Mouse (Mus musculus): ENCODE data around the gene Gm6020. TPM values are rescaled to one million over a fixed set of nuclear protein-coding genes. Genes with fewer than 3 reads are reported as not detected.

The Gm6020 gene
- total and polyA plus RNA-seq, 3 experiments = not detected

- Histone ChIP-seq H3K4me2 (ENCODE audit: insufficient read depth, low read depth, poor library complexity, severe bottlenecking) (no peak overlapping the region), H3K4me1 (ENCODE audit: control insufficient read depth in 1 of 2, insufficient read depth in 2 of 2) (peaks cover 0 to 10% of the 10 kb centered on the region in 2 experiments; a peak in 2 of 4 replicates), H3K4me3 (replicated peaks in 1 of 3; ENCODE audit: low read depth in 2 of 3, low read length in 2 of 3, poor library complexity in 1 of 3) (peak overlapping the region in 1 of 3 experiments; percentile 70), H3K79me2 (replicated peaks; ENCODE audit: control insufficient read depth, extremely low read depth, insufficient read depth, poor library complexity, severe bottlenecking) (no peaks in the 10 kb centered on the region), H3K9ac (ENCODE audit: insufficient read depth, low read depth) (no peak overlapping the region), H3K27me3 (replicated peaks) (no peaks in the 10 kb centered on the region), H3K9me3 (replicated peaks; ENCODE audit: low read length) (peaks cover 30% of the 10 kb centered on the region), H3K36me3 (replicated peaks in 1 of 2; ENCODE audit: control insufficient read depth in 1 of 2, insufficient read depth in 1 of 2, low read length in 1 of 2) (peaks cover 3 to 25% of the 10 kb centered on the region in 2 experiments), H3K27ac (ENCODE audit: insufficient read depth, low read depth) (no peak overlapping the region)
- TF ChIP-seq IRF4 (IDR thresholded peaks at IDR 0.05; ENCODE audit: low read depth, low read length) (no peak), TCF12 (IDR thresholded peaks at IDR 0.05; ENCODE audit: low read depth, low read length) (0 out of 2 replicates have a peak, but pooled peaks have one; percentile 5)
- in situ Hi-C loops (cut with MboI; ENCODE audit: low pct_ligation_motif_present, low pct_unique_long_range_greater_than_20kb, low sequenced_read_pairs) (no loop called here), dilution Hi-C loops (cut with MboI; ENCODE audit: extremely low pct_ligation_motif_present, extremely low pct_unique_long_range_greater_than_20kb, low sequenced_read_pairs) (no loop called here)
- DNase-seq (ENCODE audit: extremely low read depth) = no peak
These were observed 42.1 kb downstream of the Gm6020 start for GRCm38 (mm10) chr19:61225526-61226400.

- no peak overlapping the region for H3K4me2 ChIP-seq (ENCODE audit: insufficient read depth, low read depth, poor library complexity, severe bottlenecking)
- no peaks in the 10 kb centered on the region for H3K79me2 ChIP-seq (replicated peaks; ENCODE audit: control insufficient read depth, extremely low read depth, insufficient read depth, poor library complexity, severe bottlenecking)
- peaks cover 0 to 10% of the 10 kb centered on the region in 2 experiments; a peak in 2 of 4 replicates for H3K4me1 ChIP-seq (ENCODE audit: control insufficient read depth in 1 of 2, insufficient read depth in 2 of 2)
- no peak overlapping the region for H3K27ac ChIP-seq (ENCODE audit: insufficient read depth, low read depth)
- TF ChIP-seq TCF12 (IDR thresholded peaks at IDR 0.05; ENCODE audit: low read depth, low read length) (no peak), JUND (conservative IDR thresholded peaks at IDR 0.05; ENCODE audit: low read depth, low read length) (no peak), CTCF (conservative IDR thresholded peaks at IDR 0.05 in 1 of 2, IDR thresholded peaks at IDR 0.05 in 1 of 2; ENCODE audit: low read depth in 2 of 2, low read length in 2 of 2) (no peak), E2F4 (IDR thresholded peaks at IDR 0.05; ENCODE audit: insufficient replicate concordance, low read depth, low read length) (no peak), HCFC1 (IDR thresholded peaks at IDR 0.05; ENCODE audit: low read depth, low read length) (no peak), EP300 (IDR thresholded peaks at IDR 0.05; ENCODE audit: low read length) (no peak), SIN3A (IDR thresholded peaks at IDR 0.05; ENCODE audit: low read length) (no peak)
- dilution Hi-C loops (cut with MboI; ENCODE audit: extremely low pct_ligation_motif_present, extremely low pct_unique_long_range_greater_than_20kb, low sequenced_read_pairs) (no loop called here), in situ Hi-C loops (cut with MboI; ENCODE audit: low pct_ligation_motif_present, low pct_unique_long_range_greater_than_20kb, low sequenced_read_pairs) (no loop called here)
- H3K27me3 ChIP-seq (replicated peaks) = no peaks in the 10 kb centered on the region
- peaks cover 3 to 25% of the 10 kb centered on the region in 2 experiments for H3K36me3 ChIP-seq (replicated peaks in 1 of 2; ENCODE audit: control insufficient read depth in 1 of 2, insufficient read depth in 1 of 2, low read length in 1 of 2)
- no peak overlapping the region for H3K9ac ChIP-seq (ENCODE audit: insufficient read depth, low read depth)
- DNase-seq (ENCODE audit: extremely low read depth) = no peak
- peaks cover 30% of the 10 kb centered on the region for H3K9me3 ChIP-seq (replicated peaks; ENCODE audit: low read length)
- H3K4me3 ChIP-seq (replicated peaks in 1 of 3; ENCODE audit: low read depth in 2 of 3, low read length in 2 of 3, poor library complexity in 1 of 3) = peak overlapping the region in 1 of 3 experiments; percentile 70
These were observed 42.8 kb downstream of the Gm6020 start for GRCm38 (mm10) chr19:61226401-61226927.
